Mouse (Mus musculus) spleen, embryonic (tissue): ENCODE data around the gene Tspan10.

Experiments
- CTCF ChIA-PET: fragments of 350-600 bp; sonication (Branson Sonifier 250); formaldehyde crosslinking; loops from one replicate; lab custom pipeline; 2022; lab: Charles Lee

Tspan10 gene

DNA sequence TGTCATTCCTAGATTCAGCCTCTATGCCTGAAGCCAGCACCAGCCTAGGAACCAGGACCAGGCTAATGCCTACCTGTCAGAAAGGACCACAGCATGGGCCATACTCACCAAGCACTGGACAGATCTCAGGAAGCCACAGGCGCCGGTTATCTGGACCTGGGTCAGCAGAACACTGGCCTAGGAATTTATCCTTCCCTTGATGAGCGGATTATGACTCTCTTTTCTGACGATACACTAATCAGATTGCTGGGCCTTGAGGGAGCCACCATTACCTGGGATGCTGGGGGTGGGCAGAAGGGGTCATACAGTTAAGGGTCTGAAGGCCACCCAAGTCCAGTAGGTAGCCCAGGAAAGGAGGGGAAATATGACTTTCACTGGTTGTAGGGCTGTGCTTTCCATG is 10.9 kb downstream of the Tspan10 start, which contains the start of gene Pde6g:
Pde6g (minus strand) TSS at position 195 of the 400 bp plus-strand sequence.
- CTCF ChIA-PET: no interaction called here

GRCm38 (mm10) chr11:120454965-120455364 is 12.5 kb downstream of the Tspan10 start:
- CTCF ChIA-PET: interaction anchor here (0.6 kb wide), 1 partner anchor 168 kb away, joined by 3 read pairs; no protein-coding TSS in a partner anchor

- CTCF ChIA-PET: no interaction called here
Observed at GRCm38 (mm10) chr11:120455413-120455812, 13.0 kb downstream of the Tspan10 start.

DNA sequence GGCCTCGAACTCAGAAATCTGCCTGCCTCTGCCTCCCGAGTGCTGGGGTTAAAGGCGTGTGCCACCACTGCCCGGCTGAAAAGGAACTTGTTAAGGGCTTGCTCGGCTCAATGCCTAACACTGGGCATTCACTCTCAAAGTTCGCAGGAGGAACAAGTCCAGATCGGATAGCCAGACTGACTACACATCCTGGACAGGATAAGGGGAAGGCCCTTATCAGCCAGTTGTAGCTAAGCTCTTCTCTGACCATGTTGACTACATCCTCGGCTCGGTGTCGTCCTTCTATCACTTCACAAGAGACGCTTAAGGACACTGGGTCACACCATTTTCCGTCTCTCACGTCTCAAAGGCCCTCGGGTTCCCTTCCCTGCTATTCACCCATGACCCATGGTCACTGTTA is 14.9 kb downstream of the Tspan10 start:
- CTCF ChIA-PET: no interaction called here

DNA sequence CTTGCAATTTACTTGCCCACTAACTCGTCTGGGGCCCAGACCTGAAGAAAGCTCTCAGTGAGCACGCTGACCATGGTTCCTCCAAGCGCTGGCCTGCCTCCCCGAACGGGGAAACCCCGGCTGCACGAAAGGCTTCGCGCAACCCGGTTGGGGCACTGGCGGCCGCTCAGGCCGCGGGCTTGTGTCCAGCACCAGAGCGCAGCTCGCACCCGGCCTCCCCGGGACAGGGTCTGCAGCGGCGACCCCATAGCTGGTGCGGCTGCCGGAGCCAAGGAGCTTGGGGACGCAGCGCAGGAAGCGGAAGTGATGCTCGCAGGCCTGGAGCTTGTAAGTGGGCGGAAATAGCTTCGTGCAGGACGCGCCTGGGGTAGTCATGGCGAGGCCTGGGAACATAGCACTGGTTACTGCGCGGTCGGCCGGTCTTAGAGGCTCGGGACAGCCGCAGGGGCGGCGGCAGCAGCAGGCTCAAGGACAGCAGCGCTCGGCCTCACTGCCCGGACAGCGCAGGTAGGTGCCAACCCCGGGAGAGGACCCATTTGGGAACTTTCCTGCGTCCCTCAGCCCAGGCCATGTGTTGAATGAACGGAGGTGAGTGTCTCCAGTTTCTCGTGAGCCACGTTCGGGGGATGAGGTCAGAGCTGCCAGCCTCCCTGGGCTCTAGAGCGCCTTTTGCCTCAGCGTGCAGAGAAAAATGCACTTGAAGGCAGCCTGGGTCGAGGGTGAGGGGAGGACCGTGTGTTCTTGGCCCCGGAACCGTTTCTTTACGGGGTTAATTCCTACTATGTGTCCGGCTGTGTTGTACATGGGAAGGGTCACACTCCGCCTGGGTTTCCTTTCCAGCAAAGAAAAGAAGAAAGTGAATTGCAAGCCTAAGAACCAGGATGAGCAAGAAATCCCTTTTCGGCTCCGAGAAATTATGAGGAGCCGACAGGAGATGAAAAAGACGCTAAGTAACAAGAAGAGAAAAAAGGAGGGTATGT is 15.6 kb downstream of the Tspan10 start, which contains the start of the genes Oxld1 and Ccdc137:
Oxld1 (minus strand) TSS at position 297 of the 980 bp plus-strand sequence.
Ccdc137 (plus strand) TSS at position 344 of the 980 bp plus-strand sequence.
- CTCF ChIA-PET: no interaction called here

- CTCF ChIA-PET: no interaction called here
Observed at GRCm38 (mm10) chr11:120458847-120459597, 16.6 kb downstream of the Tspan10 start.

DNA sequence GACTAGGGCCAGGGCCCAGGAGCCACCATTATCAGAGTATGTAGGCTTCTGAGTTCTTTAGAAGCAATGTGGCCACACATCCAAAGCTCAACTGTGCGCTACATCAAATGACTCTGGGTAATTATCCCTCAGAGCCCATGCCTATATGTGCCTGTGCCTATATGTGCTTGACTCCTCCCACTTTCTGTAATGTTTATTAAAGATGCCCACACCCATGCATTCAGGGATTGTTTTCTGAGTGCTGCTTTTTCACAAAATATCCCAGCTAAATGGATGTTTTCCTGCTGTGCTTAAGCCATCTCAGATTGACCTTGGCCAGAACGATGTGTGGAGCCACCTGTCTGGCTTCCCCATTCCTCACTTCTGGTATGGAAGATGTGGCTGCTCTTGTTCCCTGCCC is 21.1 kb downstream of the Tspan10 start:
- CTCF ChIA-PET: no interaction called here

- CTCF ChIA-PET: no interaction called here
Observed at GRCm38 (mm10) chr11:120464365-120464764, 21.9 kb downstream of the Tspan10 start.

- CTCF ChIA-PET: no interaction called here
Observed at GRCm38 (mm10) chr11:120465521-120465920, 23.1 kb downstream of the Tspan10 start.

DNA sequence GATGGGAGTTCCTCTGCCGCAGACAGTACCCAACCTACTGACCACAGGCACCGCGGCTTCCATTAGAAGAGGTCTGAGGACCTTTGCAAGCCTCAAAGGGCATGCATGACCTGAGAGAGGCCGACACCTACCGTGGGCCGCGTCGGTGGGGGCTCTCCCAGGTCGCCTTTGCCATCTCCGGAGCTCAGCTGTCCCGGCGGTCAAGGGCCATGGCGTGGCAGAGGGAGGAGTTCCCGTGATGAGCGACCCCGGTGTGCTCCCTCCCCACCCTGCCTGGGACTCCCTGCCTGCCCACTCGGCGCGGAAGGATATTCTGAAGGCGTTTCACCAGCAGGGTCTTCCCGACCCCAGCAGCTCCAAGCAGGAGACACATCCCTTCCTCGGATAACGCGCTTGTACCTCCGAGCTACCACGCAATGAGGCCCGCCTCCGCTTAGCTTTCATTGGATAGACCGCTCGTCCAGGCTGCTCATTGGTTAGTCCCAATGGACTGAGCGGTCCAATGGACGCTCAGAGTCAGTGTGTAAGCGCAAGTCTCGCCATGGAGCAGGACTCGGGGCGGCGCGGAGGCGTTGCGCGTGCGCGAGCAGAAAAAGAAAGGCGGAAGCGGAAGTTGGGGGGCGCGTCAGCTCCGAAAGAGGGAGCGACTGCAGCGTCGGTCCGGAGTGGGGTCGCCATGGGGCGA is 24.7 kb downstream of the Tspan10 start, which contains the start of gene Arl16:
Arl16 (minus strand) TSS at position 557 of the 685 bp plus-strand sequence.
- CTCF ChIA-PET: no interaction called here

DNA sequence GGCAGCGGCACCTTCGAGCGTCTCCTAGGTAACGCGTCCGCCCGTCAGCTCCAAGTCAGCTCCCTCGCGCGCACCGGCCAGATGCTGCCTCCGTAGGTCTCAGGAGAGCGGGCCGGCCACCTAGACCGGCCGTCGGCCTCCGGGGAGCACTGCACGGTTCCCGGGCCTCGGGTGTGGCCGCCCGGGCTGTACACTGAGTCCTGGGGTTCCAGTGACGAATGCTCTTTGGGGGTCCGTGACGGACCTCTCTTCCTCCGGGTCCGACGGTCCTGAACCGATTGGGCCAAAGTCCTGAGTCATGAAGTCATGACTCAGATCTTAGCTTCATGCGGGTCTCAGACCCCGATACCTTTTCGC is 25.3 kb downstream of the Tspan10 start:
- CTCF ChIA-PET: no interaction called here

GRCm38 (mm10) chr11:120472052-120472451 is 29.6 kb downstream of the Tspan10 start:
- CTCF ChIA-PET: no interaction called here

DNA sequence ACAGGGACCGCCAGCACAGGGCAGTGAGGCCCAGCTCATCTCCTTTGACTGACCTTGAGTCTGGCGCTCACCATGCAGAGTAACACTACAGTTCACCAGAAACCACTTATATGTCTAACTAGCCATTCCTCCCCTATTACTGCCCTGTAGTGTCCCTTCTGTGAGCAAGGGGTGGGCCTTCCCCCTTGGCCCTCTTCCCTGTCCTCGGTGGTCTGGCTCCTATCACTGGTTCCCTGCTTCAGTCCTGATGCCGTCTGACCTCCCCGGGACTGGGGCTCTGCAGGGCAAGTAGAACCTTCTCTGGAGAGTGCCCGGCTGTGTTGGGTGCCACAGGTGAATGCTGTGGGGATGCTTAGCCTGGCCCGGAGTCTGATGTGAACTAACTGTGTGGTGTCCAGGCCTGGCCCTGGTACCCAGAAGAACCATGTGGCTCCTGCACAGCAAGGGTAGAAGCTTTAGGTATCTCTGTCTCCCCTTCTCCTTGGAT is 41.0 kb downstream of the Tspan10 start:
- CTCF ChIA-PET: no interaction called here

- CTCF ChIA-PET: no interaction called here
Observed at GRCm38 (mm10) chr11:120484265-120484981, 42.0 kb downstream of the Tspan10 start, which contains the start of gene Mrpl12. Gene Mrpl12 (plus strand): TSS chr11:120484613.

GRCm38 (mm10) chr11:120485251-120485650 is 42.8 kb downstream of the Tspan10 start:
- CTCF ChIA-PET: no interaction called here

GRCm38 (mm10) chr11:120488516-120488915 is 46.1 kb downstream of the Tspan10 start:
- CTCF ChIA-PET: interaction anchor here (0.9 to 1.7 kb wide), 2 partner anchors 20 to 94 kb away, joined by 3 to 4 read pairs; no protein-coding TSS in a partner anchor

- CTCF ChIA-PET: interaction anchor here (0.6 to 1.7 kb wide), 3 partner anchors 21 to 93 kb away, joined by 3 to 6 read pairs (median 4); no protein-coding TSS in a partner anchor
Observed at GRCm38 (mm10) chr11:120489054-120489761, 46.8 kb downstream of the Tspan10 start.

DNA sequence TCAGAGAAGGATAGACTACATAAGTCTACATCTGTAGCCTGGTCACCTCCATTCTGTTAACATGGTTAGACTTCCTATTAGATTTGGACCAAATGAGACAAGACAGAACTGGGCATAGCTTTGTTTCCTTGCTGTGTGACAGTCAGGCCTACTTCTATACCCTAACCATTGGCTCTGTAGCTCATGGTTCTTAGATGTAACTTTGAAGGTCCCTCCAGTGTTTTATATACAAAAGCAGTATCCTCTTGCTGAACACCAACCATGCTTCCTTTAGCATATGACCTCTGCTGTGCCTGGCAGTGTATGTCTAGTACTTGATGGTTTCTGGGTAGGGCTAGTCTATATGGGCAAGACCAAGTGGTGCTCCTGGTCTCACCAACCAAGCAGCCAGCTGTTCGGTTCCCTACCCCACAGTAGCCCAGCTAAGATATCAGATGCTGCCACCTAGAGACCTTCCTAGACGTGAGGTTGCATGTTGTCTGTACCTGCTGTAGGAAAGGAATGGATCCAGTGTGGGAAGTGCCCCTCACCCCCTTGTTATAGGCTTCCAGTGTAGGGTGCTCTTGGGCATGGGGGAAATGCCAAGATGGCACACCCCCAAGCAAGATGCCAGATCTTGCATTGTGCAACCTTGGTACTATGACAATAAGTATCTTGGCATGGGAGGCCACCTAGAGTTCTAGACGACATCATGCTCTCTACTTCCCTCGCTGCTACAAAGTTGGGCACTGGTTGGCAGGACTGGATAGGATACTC is 48.0 kb downstream of the Tspan10 start:
- CTCF ChIA-PET: interaction anchor here (1.7 kb wide), 1 partner anchor 92 kb away, joined by 4 read pairs; no protein-coding TSS in a partner anchor
